Mouse (Mus musculus): ENCODE measurements around the gene Ovch2.
"Not testable (repeated sequence)": the region's sequence is repeated elsewhere in the genome, so short reads cannot be mapped to it uniquely, and the experiment has no call there.

The Ovch2 gene

DNA sequence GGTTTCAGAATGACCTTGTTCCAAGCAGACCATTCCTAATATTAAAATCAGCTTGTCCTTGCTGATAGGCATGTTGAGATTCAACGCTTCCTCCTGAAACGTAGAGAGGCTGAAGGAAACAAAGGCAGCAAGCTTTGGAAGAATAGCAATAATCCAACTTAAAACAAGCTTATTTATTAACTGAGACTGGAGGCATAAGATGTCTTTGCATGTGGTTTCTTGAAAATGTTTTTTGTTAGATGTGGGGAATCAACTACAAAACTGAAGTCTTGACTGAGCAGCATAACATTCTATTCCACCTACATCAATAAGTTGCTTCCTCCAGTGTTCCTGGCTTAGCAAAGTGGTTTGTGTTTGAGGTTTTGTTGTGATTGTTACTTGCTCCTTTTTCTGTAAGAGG lies at the start of gene Ovch2:
Ovch2 (minus strand) TSS at position 101 of the 400 bp plus-strand sequence.
- no peak for DNase-seq

DNA sequence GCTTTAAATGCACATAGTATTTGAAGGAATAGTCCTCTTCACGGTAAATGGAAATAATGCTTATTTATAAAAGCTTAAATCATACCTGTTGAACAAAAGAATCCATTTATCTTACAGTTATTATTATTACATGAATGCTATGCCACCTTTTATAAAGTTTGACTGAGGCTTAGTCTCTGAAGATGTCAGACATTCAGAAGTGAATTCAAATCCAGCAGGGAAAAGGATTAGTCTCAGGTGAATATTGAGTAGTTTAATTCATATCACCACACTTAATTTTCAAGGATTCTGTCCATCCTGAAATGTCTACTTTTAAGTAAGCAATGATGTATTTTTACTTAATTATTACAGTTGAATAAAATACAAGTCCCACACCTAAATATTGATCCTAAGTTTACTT lies 46.4 kb upstream of the Ovch2 start, which contains the start of gene Olfr470:
Olfr470 (minus strand) TSS at position 101 of the 400 bp plus-strand sequence.
- DNase-seq = not testable (repeated sequence)

DNA sequence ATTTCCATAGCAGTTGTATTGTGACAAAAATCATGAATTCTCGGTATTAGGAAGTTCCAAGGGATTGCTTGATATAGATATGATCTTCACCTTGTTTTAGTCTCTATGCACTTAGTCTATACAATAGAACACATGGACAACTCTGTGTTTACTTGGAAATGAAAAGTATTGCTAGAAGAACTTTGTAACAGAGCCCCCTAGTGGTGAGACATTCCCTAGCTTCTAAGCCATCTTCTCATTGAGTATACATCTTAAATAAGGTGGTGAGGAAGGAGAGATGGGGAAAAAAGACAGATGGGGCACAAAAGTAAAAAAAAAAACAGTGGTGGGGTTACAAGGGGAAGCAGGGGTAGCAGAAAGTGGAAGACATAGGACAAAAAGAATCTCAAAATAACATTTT lies 40.7 kb upstream of the Ovch2 start:
- DNase-seq = no peak

DNA sequence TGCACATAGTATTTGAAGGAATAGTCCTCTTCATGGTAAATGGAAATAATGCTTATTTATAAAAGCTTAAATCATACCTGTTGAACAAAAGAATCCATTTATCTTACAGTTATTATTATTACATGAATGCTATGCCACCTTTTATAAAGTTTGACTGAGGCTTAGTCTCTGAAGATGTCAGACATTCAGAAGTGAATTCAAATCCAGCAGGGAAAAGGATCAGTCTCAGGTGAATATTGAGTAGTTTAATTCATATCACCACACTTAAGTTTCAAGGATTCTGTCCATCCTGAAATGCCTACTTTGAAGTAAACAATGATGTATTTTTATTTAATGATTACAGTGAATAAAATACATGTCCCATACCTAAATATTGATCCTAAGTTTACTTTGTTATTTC lies 24.4 kb upstream of the Ovch2 start, which contains the start of gene Olfr469:
Olfr469 (minus strand) TSS at position 101 of the 400 bp plus-strand sequence.
- DNase-seq = not testable (repeated sequence)

DNA sequence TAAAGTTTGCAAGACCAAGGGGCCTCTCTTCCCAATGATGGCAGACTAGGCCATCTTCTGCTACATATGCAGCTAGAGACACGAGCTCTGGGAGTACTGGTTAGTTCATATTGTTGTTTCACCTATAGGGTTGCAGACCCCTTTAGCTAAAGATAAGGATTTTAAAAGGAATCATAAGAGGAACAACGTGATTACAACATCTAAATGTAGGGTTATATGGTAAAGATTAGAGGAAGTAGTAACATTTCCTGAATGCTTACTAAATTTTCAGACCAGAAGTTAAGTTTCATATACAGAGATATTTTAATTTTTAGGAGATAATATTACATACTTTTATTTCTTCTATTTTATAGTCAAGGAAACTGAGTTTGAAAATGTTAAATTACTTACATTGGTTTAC lies 22.9 kb upstream of the Ovch2 start:
- DNase-seq = not testable (repeated sequence)

DNA sequence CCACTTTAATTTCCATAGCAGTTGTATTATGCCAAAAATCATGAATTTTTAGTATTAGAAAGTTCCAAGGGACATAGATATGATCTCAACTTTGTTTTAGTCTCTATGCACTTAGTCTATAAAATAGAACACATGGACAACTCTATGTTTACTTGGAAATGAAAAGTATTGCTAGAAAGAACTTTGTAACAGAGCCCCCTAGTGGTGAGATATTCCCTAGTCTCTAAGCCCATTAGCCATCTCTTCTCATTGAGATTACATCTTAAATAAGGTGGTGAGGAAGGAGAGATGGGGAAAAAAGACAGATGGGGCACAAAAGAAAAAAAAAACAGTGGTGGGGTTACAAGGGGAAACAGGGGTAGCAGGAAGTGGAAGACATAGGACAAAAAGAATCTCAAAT lies 18.4 kb upstream of the Ovch2 start:
- DNase-seq = no peak

DNA sequence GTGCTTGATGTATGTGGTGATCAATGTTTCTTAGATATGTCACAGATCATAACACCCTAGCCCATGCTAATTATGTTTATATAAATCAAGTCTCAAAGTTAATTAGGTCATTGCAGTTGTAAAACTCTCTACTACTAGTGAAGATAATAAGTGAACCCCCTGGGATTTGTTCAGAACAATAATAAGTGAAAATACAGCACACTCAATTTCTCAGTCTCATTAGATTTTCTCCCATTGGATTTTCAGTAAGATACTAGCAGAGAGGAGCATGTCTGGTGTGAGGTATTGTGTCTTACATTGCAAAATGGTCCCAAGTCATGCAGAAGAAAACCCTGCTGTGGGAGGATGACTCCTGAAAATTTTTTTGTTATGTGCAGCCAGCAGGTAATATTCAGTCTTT lies 11.0 kb upstream of the Ovch2 start, which contains the start of gene Olfr467:
Olfr467 (plus strand) TSS at position 301 of the 400 bp plus-strand sequence.
- no peak for DNase-seq

DNA sequence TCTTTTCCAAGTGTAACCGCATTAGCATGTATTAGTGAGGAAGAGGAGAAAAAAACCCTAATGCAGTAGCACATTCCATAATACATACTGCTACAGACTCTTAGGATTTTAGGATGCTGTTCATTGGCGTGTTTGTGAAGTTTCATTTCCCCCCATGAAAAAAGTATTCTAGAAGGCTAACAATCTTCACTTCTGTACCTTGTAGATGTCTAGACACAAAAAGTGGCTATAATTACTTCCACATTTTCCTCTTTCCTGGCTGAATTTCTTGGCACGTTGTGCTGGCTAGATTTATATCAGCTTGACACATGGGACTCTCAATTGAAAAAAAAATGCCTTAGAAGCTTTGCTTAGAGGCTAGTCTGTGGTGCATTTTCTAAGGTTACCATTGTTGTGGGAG lies 1.1 kb upstream of the Ovch2 start:
- no peak for DNase-seq

DNA sequence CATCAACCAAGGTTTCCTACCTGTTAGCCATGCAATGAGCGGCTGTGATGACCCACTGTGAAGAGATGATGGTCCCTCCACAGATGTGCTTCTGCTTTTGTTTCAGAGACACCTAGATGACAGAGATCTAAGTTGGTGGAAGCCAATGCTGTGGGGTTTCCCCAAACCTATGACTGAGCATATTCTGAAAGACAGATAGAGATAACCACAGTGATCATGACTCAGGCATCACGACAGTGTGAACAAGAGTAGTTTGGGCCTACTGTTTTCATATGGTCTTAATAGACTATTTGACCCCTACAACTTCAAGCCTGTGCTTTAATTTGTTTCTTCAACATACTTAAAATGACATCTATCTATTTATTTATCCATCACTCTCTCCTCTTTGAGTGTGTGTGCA lies 4.5 kb downstream of the Ovch2 start:
- DNase-seq = no peak

DNA sequence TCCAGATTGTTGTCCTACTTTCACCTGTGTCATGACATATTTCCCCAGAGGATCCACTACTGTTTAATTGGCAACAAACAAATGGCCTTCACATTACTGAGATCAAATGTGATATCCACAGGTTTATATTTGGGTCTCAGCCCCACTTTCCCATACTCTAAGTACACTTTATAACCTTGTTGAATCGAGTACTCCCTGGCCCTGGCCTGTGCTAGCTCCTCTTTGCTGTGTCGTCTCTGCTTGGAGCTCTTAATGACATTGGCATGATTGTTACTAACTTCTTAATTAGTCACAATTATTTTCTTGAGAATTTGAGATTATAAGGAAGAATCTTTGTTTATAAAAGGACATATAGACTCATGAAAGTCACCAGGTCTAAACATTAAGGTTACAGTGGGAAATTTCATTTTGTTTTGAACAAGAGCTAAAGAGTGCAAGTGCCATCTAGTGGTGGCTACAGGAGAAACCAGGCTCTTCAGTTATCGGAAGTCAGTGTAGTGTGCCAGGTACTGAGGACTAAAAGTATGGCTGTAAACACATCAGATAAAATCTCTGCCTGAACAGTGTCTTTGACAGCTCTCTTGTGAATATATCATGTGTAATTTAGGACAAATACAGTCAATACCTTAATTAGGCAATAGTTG lies 12.9 kb downstream of the Ovch2 start:
- peak in 1 of 2 experiments; percentile 2 for DNase-seq

DNA sequence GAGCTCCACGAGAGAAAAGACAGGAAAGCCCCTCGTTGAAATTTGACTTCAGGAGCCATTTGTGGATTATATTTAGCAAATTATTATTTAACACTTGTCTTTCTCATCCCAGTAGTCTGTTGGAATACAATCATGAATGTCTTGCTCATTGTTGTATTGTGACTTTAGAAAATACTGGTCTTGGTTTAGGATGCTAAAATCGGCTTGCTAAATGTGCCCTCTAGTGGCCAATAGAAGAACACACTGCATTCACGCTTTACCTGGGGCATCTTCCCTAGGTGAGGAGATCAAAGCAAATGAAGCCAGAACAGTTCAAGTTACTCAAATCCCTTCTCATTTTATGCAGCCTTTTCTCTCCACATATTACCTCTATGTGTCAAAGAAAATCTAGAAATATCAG lies 21.4 kb downstream of the Ovch2 start:
- peak; percentile 10 to 13 for DNase-seq

DNA sequence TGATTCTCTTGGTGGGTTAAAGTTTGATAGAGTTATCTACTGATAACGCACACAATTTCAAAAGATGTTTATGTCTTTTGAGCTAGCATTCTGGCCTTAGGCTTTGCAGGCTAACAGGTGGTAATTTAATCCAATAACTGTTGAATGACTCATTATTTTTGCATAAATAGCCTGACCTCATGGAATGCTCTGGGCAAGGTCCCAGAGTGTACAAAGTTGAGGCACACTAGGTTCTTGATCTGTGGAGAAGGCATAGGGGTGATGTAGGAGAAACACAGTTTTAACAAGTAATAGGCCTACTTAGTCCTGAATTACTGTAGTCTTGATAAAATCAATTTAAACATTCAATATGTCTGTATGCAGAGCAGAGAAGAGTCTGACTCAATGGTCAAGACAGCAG lies 22.8 kb downstream of the Ovch2 start:
- DNase-seq = no peak

DNA sequence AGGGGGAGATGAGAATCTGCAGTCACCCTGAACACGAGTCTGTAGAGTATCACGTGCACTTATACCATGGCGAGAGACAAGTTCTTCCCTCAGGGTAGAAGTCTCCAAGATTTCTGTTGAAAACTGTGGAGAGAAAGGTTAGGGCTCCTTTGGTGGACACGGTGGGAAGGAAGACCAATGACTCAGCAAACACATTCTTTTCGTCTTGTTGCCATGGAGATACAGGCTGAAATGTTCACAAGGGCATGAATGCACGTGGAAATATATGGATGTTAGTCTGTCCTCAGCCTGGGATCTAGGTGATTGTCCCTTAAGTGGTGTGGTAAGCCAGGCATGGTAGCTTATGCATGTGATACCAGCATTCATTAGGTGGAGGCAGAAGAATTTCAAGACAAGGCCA lies 30.2 kb downstream of the Ovch2 start:
- no peak for DNase-seq

DNA sequence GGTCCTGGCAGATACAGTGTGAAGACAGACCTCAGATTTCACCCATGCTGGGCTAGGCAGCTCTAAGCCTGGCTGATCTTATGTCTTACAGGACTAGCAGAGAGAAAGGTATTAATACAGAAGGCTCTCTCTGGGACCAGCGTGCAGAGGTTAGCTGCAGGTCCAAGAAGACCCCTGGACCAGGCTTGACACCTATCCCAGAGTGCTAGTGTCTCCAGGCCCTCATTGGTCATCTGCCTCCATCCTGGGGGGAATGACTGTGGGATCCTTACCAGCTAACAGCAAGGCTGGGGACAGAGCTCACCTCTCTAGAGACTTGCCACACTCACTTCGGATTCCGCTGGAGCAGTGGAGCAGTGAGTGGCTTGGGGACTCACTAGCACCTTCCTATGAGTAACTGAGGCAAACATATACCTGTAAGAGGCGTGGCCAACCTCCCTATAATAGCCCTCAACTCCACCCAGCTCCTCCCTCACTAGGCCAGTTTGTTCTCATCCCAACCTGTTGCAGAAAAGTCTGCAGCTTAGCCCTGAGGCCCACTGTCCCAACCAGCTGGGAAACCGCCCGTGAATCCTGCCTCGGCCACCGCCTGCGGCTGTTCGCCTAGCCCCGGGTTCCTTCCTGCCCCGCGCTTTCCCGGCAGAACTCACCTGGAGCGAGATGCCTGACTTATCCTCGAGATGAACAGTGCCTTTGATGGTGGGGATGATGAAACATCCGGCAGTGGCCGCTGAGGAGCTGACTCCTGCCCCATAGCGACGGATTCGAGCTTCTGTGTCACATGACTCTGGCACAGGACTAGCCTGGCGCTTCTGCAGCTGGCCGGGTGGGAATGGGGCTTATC lies 43.5 kb downstream of the Ovch2 start, which contains the start of gene Cyb5r2:
Cyb5r2 (minus strand) TSS at position 725 of the 844 bp plus-strand sequence.
- DNase-seq = no peak

DNA sequence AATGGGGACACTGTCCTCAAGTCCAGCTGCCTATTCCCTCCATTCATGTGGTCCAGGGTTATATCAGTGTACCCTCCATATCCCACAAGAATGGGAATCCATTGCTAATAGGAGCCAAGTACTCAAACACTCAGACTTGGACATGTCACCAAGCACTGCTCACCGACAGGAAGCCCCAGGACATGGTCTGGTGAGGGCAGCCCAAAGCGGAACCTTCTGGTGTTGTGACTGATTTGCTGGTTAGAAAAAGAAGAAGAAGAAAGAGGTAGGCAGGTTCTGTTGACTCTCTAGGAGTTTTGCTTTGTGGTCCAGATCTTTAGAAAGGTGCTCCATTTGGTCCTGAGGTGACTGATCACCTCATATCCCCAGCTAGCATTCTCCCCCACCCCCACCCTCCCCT lies 44.3 kb downstream of the Ovch2 start:
- peak; percentile 12 to 19 for DNase-seq

DNA sequence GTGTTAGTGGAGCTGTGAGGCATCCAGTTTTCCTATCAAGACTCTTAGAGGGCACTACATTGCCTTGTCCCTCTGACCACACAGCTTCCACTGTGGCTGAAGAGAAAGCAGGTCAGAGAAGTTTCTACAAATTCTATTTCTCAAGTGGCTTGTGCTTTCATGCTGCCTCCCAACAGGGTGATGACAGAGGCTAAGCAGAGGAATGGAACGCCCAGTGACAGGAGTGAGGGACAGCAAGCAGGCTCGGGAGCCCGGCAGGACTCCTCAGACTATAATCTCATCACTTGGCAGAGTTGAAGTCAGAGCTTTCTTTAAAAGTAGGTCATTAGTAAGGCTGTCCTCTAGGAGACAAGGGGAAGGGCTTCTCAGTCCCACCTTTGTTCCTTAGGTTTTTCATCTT lies 45.1 kb downstream of the Ovch2 start:
- no peak for DNase-seq

DNA sequence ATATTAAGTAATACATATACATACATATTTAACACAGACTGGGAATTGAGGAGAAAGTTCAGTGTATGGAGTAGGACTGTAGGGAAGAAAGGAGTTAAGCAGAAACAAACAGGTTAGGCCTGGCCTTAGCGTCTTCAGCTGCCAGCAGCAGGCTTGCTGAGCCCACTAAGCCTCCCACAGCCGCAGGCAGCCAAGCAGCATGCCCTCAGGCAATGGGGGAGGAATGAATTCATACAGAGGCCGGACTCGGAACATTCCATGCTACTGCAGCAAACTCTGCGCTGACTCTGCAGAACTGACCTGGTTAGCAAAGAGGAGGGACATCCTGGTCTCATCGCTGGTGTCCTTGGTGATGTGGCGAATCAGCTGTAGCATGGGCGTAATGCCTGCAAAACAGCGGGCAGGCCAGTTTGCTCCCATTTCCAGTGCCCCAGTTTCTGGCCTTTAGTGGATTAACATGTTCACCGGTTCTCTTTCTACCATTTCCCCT lies 48.9 kb downstream of the Ovch2 start:
- DNase-seq = no peak

DNA sequence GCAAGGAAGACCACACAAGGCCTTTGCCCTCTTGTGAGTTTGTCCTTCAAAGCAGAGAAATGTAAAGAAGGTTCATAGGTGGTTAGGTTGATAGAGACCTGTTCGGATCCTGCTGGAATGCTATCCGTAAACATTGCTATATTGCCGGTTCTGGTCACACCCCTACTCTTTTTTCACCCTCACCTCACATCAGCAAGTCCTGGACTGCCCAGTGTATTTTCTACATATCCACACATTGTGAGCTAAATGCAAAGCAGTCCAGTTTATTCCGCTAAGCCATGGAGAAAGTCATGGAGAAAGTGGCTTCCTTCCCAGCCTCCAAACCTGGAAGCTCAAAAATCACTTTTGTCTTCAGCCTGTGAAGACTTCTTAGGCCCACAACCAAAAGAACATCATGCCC lies 51.3 kb downstream of the Ovch2 start:
- no peak for DNase-seq

DNA sequence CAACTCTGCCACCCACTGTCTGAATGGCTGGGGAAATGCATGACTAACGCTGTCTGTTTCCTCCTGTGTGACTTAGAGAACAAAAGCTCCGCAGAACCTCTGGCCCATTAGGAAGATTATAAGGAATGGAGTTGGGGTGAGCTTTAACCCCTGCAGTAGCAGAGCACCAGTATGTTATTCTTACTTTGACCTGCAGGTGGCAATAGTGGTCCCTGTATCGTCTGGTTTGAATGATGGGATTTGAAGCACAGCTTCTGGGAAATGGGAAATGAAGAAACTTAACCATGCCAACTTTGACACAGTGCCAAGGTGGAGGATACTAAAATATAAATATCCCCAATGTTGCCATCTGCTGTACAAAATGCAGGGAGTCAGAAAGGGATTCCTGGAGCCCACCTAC lies 51.7 kb downstream of the Ovch2 start:
- peak; percentile 22 to 23 for DNase-seq

DNA sequence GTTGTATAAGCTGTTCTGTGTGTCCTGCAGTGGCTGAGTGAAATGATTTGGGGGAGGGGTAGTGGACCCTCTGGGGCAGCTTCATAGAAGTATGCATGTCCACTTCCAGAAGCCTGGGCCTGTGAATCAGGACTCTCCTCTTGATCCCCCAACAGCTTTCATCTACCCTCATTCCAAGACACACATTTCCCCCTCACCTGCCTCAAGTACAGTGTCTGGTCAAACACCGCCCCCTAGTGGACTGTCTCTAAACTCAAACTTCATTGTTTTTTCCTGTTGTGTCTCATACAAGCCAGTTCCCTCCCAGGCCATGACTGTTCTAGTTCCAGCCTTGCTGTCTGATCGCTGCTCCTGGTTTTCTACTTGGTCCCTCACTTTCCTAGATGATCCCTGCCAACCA lies 53.1 kb downstream of the Ovch2 start:
- peak; percentile 78 to 82 for DNase-seq

DNA sequence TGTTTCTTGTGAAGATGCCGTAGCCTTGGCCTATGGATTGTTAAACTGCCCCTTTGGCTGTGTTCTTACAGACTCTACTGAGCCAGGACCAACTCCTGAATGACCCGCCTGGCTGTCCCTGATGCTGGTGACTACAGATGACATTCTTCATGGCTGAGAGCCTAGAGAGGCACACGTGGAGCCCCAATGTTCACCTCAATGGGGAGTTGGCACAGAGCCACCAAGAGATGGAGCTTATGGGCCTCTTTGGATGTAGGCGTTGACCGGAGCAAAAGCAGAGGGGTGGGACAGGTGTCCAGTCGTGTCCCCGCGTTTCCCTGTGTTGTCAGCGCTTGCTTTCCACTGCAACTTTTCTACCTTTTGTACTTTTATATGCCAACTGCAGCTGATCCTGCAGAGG lies 53.5 kb downstream of the Ovch2 start:
- no peak for DNase-seq

DNA sequence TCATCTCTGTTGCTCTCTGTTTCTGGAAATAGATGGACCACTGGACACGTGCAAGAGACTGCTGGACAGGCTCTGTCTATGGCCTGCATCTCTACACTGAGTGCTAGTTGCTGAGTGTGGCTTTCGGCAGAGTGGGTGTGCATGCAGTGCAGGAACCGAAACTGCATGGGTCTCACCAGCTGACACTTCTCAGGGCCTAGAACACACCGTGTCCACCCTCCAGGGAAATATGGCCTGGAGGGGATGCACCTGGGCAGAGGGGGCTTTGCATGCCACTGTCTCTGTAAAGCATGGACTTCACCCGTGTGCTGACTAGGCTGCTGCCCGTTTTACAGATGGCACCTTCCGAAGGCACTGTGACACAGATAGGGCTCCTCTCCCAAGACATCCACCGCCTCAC lies 55.0 kb downstream of the Ovch2 start:
- DNase-seq = peak; percentile 19 to 21

DNA sequence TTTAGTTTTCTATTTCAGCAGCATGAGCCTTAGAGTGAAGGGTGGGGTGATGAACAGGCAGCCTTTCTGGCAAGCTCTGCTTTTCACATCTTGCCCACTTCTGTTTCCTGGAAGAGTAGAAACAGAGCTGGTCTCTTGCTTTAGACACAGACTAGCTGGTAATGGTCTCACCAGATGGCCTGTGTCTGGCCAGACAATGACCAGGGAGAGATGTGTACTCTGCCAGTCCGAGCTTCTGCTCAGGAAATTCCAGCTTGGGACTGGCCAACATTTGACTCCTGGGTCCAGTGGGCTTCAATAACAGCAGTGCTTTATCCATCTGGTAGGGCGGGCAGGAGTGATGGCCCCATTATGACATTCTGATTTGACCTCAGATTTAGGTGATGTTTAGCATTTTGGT lies 55.9 kb downstream of the Ovch2 start:
- DNase-seq = no peak

DNA sequence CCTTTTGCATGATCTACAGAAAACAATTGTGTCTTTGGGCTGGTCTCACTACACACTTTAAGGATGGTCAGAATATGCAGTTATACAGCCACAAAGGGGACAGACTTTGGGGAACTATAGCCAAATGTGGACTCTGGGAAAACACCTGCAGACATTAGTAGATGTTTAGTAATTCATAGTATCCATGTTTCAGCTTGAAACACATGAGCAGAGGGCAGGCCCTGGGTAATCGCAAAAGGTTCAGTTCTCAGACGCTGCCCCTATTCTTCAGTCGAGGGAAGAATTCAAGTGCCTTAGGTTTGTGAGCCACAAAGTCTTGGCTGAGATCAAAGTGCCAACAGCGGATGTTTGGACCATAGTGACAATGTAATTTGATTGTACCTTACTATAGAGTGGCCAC lies 56.6 kb downstream of the Ovch2 start:
- no peak for DNase-seq
